Mouse (Mus musculus) brain, embryonic 14.5 days (tissue): ENCODE results near the gene Npw.

ENCODE experiments used
- CTCF ChIP-seq: fragments of 200-500 bp; IDR thresholded peaks from 2 replicates; pipeline ENCODE4 v1.5.1; 2012; ENCODE audit warnings: inconsistent platforms, mild to moderate bottlenecking, moderate library complexity, borderline replicate concordance; ENCODE audit not compliant: insufficient read depth, insufficient read length; ENCODE audit errors: extremely low read depth
- POLR2A ChIP-seq: fragments of 200-500 bp; IDR thresholded peaks from 2 replicates; pipeline ENCODE4 v1.6.1; 2012; ENCODE audit warnings: mild to moderate bottlenecking, inconsistent platforms, borderline replicate concordance; ENCODE audit not compliant: poor library complexity, insufficient read depth, insufficient read length, severe bottlenecking; ENCODE audit errors: extremely low read depth

DNA sequence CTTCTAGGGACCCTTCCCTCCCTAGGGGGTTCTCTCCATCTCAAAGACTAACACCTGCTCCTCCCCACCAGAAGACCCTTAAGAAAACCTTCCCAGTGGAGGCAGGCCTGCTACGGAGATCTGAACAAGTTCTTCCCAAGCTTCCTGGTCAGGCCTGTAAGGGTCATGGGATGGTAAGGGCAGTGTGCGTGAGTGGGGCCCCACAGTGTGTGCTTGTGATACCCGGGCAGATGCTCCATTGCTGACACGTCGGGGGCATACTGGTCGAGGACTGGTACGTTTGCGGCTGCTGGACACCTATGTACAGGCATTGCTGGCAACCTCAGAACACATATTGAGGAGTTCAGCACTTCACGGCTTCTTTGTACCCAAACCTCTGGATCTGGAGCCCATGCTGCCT, 40.5 kb upstream of the Npw start:
- TF ChIP-seq POLR2A (no peak), CTCF (no peak)
